Mouse (Mus musculus): ENCODE measurements around the gene Kif7. TPM values are rescaled to one million over a fixed set of nuclear protein-coding genes. Genes with fewer than 3 reads are reported as not detected.
A peak's percentile ranks its signal among the peaks of the same experiment; 100 is the strongest.

The Kif7 gene
- total RNA-seq (2015), result 0.30 and 0.49 TPM in 2 replicates
- 1.0 and 1.5 TPM in 2 replicates for total RNA-seq (2017)

- peak; percentile 84 for ATAC-seq (replicated peaks; ENCODE audit: poor library complexity)
These were observed at the start of gene Kif7 for GRCm38 (mm10) chr7:79715187-79715981. TSS of gene Kif7 (minus strand) at chr7:79715720.

GRCm38 (mm10) chr7:79762106-79762505, 46.6 kb upstream of the Kif7 start:
- ATAC-seq (replicated peaks; ENCODE audit: poor library complexity), result no peak

- no peak for ATAC-seq (replicated peaks; ENCODE audit: poor library complexity)
These were observed 45.8 kb upstream of the Kif7 start for GRCm38 (mm10) chr7:79761124-79761876.

- no peak for ATAC-seq (replicated peaks; ENCODE audit: poor library complexity)
These were observed 44.2 kb upstream of the Kif7 start for GRCm38 (mm10) chr7:79759766-79760165.

GRCm38 (mm10) chr7:79758176-79758575, 42.7 kb upstream of the Kif7 start:
- ATAC-seq (replicated peaks; ENCODE audit: poor library complexity), result no peak

GRCm38 (mm10) chr7:79756334-79756733, 40.8 kb upstream of the Kif7 start:
- no peak for ATAC-seq (replicated peaks; ENCODE audit: poor library complexity)

- no peak for ATAC-seq (replicated peaks; ENCODE audit: poor library complexity)
These were observed 34.0 kb upstream of the Kif7 start for GRCm38 (mm10) chr7:79749511-79749910.

- ATAC-seq (replicated peaks; ENCODE audit: poor library complexity), result no peak
These were observed 32.1 kb upstream of the Kif7 start for GRCm38 (mm10) chr7:79747659-79748058.

- peak; percentile 65 for ATAC-seq (replicated peaks; ENCODE audit: poor library complexity)
These were observed 29.1 kb upstream of the Kif7 start for GRCm38 (mm10) chr7:79744585-79744984.

GRCm38 (mm10) chr7:79744051-79744450, 28.5 kb upstream of the Kif7 start:
- ATAC-seq (replicated peaks; ENCODE audit: poor library complexity), result no peak

GRCm38 (mm10) chr7:79742659-79743536, 27.4 kb upstream of the Kif7 start, which contains the start of the genes Pex11a and Wdr93:
TSS of gene Pex11a (minus strand) at chr7:79743131.
TSS of gene Wdr93 (plus strand) at chr7:79743163.
- peak; percentile 95 for ATAC-seq (replicated peaks; ENCODE audit: poor library complexity)

GRCm38 (mm10) chr7:79742277-79742658, 26.7 kb upstream of the Kif7 start:
- ATAC-seq (replicated peaks; ENCODE audit: poor library complexity), result peak; percentile 17; the same call in 1 of the 2 replicates

GRCm38 (mm10) chr7:79740279-79740678, 24.8 kb upstream of the Kif7 start:
- no peak for ATAC-seq (replicated peaks; ENCODE audit: poor library complexity)

- ATAC-seq (replicated peaks; ENCODE audit: poor library complexity), result no peak
These were observed 23.4 kb upstream of the Kif7 start for GRCm38 (mm10) chr7:79738913-79739312.

GRCm38 (mm10) chr7:79736511-79736910, 21.0 kb upstream of the Kif7 start:
- no peak for ATAC-seq (replicated peaks; ENCODE audit: poor library complexity)

GRCm38 (mm10) chr7:79734563-79734962, 19.0 kb upstream of the Kif7 start:
- ATAC-seq (replicated peaks; ENCODE audit: poor library complexity), result no peak

GRCm38 (mm10) chr7:79732622-79733021, 17.1 kb upstream of the Kif7 start, which contains the start of gene Plin1:
TSS of gene Plin1 (minus strand) at chr7:79732903.
- peak; percentile 66 for ATAC-seq (replicated peaks; ENCODE audit: poor library complexity)

- ATAC-seq (replicated peaks; ENCODE audit: poor library complexity), result no peak
These were observed 15.9 kb upstream of the Kif7 start for GRCm38 (mm10) chr7:79731438-79731837.

GRCm38 (mm10) chr7:79729743-79730370, 14.3 kb upstream of the Kif7 start:
- peak; percentile 42 for ATAC-seq (replicated peaks; ENCODE audit: poor library complexity)

- peak; percentile 71 for ATAC-seq (replicated peaks; ENCODE audit: poor library complexity)
These were observed 13.6 kb upstream of the Kif7 start for GRCm38 (mm10) chr7:79729169-79729568.

All from megakaryocyte progenitor cell, adult 5-6 weeks (primary cell).